Mouse (Mus musculus): ENCODE measurements at regions not wholly inside any gene's neighbourhood (a gene's known extent, or its start where the extent isn't known, plus 50 kb on each side); places are given as distances from the start of the nearest gene placed in this dataset.

GRCm38 (mm10) chr8:34533421-34533820, 421.9 kb upstream of the Gm10131 start:
- Histone ChIP-seq H3K9me3 (ENCODE audit: control insufficient read depth, low read length) (no peaks in the 10 kb centered on the region), H3K9ac (ENCODE audit: low read length) (no peak overlapping the region), H3K4me2 (ENCODE audit: low read depth) (no peak overlapping the region), H3K27ac (ENCODE audit: low read depth, low read length) (no peak overlapping the region), H3K36me3 (ENCODE audit: control insufficient read depth, insufficient read depth, low read length) (no peaks in the 10 kb centered on the region), H3K4me3 (ENCODE audit: low read depth, low read length) (no peak overlapping the region), H3K27me3 (ENCODE audit: control insufficient read depth, insufficient read depth, low read length) (no peaks in the 10 kb centered on the region), H3K4me1 (ENCODE audit: control insufficient read depth, insufficient read depth, low read length) (no peaks in the 10 kb centered on the region)
- ATAC-seq (ENCODE audit: insufficient read depth, low FRiP score, low TSS enrichment) (no peak), DNase-seq (ENCODE audit: low spot score) (no peak)
- WGBS: 90% methylated on average over 4 of the region's 4 CpGs

- Histone ChIP-seq H3K4me2 (ENCODE audit: low read depth) (no peak overlapping the region), H3K27ac (ENCODE audit: low read depth, low read length) (no peak overlapping the region), H3K36me3 (ENCODE audit: control insufficient read depth, insufficient read depth, low read length) (no peaks in the 10 kb centered on the region), H3K9me3 (ENCODE audit: control insufficient read depth, low read length) (no peaks in the 10 kb centered on the region), H3K9ac (ENCODE audit: low read length) (no peak overlapping the region), H3K27me3 (ENCODE audit: control insufficient read depth, insufficient read depth, low read length) (no peaks in the 10 kb centered on the region), H3K4me3 (ENCODE audit: low read depth, low read length) (no peak overlapping the region), H3K4me1 (ENCODE audit: control insufficient read depth, insufficient read depth, low read length) (no peaks in the 10 kb centered on the region)
- ATAC-seq (ENCODE audit: insufficient read depth, low FRiP score, low TSS enrichment) (no peak), DNase-seq (ENCODE audit: low spot score) (no peak)
- 87% methylated on average over 11 of the region's 11 CpGs for WGBS
Measured at GRCm38 (mm10) chr8:34530896-34531679, 419.6 kb upstream of the Gm10131 start.

GRCm38 (mm10) chr8:34530046-34530445, 418.5 kb upstream of the Gm10131 start:
- Histone ChIP-seq H3K36me3 (ENCODE audit: control insufficient read depth, insufficient read depth, low read length) (no peaks in the 10 kb centered on the region), H3K9me3 (ENCODE audit: control insufficient read depth, low read length) (no peaks in the 10 kb centered on the region), H3K4me2 (ENCODE audit: low read depth) (no peak overlapping the region), H3K4me1 (ENCODE audit: control insufficient read depth, insufficient read depth, low read length) (no peaks in the 10 kb centered on the region), H3K27ac (ENCODE audit: low read depth, low read length) (no peak overlapping the region), H3K27me3 (ENCODE audit: control insufficient read depth, insufficient read depth, low read length) (no peaks in the 10 kb centered on the region), H3K9ac (ENCODE audit: low read length) (no peak overlapping the region), H3K4me3 (ENCODE audit: low read depth, low read length) (no peak overlapping the region)
- 80% methylated on average over 5 of the region's 5 CpGs for WGBS
- DNase-seq (ENCODE audit: low spot score): no peak
- ATAC-seq (ENCODE audit: insufficient read depth, low FRiP score, low TSS enrichment): no peak

- Histone ChIP-seq H3K9me3 (ENCODE audit: control insufficient read depth, low read length) (no peaks in the 10 kb centered on the region), H3K27me3 (ENCODE audit: control insufficient read depth, insufficient read depth, low read length) (no peaks in the 10 kb centered on the region), H3K4me3 (ENCODE audit: low read depth, low read length) (no peak overlapping the region), H3K4me1 (ENCODE audit: control insufficient read depth, insufficient read depth, low read length) (no peaks in the 10 kb centered on the region), H3K27ac (ENCODE audit: low read depth, low read length) (no peak overlapping the region), H3K9ac (ENCODE audit: low read length) (no peak overlapping the region), H3K4me2 (ENCODE audit: low read depth) (no peak overlapping the region), H3K36me3 (ENCODE audit: control insufficient read depth, insufficient read depth, low read length) (no peaks in the 10 kb centered on the region)
- no peak for DNase-seq (ENCODE audit: low spot score)
- 96% methylated on average over 1 of the region's 1 CpGs for WGBS
- ATAC-seq (ENCODE audit: insufficient read depth, low FRiP score, low TSS enrichment): no peak
Measured at GRCm38 (mm10) chr8:34529452-34529851, 417.9 kb upstream of the Gm10131 start.

GRCm38 (mm10) chr8:34528213-34528612, 416.7 kb upstream of the Gm10131 start:
- WGBS: 92% methylated on average over 3 of the region's 3 CpGs
- no peaks in the 10 kb centered on the region for H3K4me1 ChIP-seq (ENCODE audit: control insufficient read depth, insufficient read depth, low read length)
- no peak for ATAC-seq (ENCODE audit: insufficient read depth, low FRiP score, low TSS enrichment)

GRCm38 (mm10) chr8:34525231-34525630, 413.7 kb upstream of the Gm10131 start:
- no peak overlapping the region for H3K9ac ChIP-seq (ENCODE audit: low read length)
- no peaks in the 10 kb centered on the region for H3K27me3 ChIP-seq (ENCODE audit: control insufficient read depth, insufficient read depth, low read length)
- no peak overlapping the region for H3K27ac ChIP-seq (ENCODE audit: low read depth, low read length)
- 82% methylated on average over 4 of the region's 4 CpGs for WGBS
- H3K4me2 ChIP-seq (ENCODE audit: low read depth): no peak overlapping the region
- no peaks in the 10 kb centered on the region for H3K9me3 ChIP-seq (ENCODE audit: control insufficient read depth, low read length)
- H3K4me1 ChIP-seq (ENCODE audit: control insufficient read depth, insufficient read depth, low read length): no peaks in the 10 kb centered on the region
- DNase-seq (ENCODE audit: low spot score): no peak
- no peak overlapping the region for H3K4me3 ChIP-seq (ENCODE audit: low read depth, low read length)
- no peaks in the 10 kb centered on the region for H3K36me3 ChIP-seq (ENCODE audit: control insufficient read depth, insufficient read depth, low read length)
- no peak for ATAC-seq (ENCODE audit: insufficient read depth, low FRiP score, low TSS enrichment)

More at GRCm38 (mm10) chr8:34528213-34528612, 416.7 kb upstream of the Gm10131 start:
- Histone ChIP-seq H3K27ac (ENCODE audit: low read depth, low read length) (no peak overlapping the region), H3K4me2 (ENCODE audit: low read depth) (no peak overlapping the region), H3K9ac (ENCODE audit: low read length) (no peak overlapping the region), H3K9me3 (ENCODE audit: control insufficient read depth, low read length) (no peaks in the 10 kb centered on the region), H3K36me3 (ENCODE audit: control insufficient read depth, insufficient read depth, low read length) (no peaks in the 10 kb centered on the region), H3K4me3 (ENCODE audit: low read depth, low read length) (no peak overlapping the region), H3K27me3 (ENCODE audit: control insufficient read depth, insufficient read depth, low read length) (no peaks in the 10 kb centered on the region)
- no peak for DNase-seq (ENCODE audit: low spot score)

GRCm38 (mm10) chr8:34523849-34524248, 412.3 kb upstream of the Gm10131 start:
- Histone ChIP-seq H3K9me3 (ENCODE audit: control insufficient read depth, low read length) (no peaks in the 10 kb centered on the region), H3K4me2 (ENCODE audit: low read depth) (no peak overlapping the region), H3K4me3 (ENCODE audit: low read depth, low read length) (no peak overlapping the region), H3K36me3 (ENCODE audit: control insufficient read depth, insufficient read depth, low read length) (no peaks in the 10 kb centered on the region), H3K4me1 (ENCODE audit: control insufficient read depth, insufficient read depth, low read length) (no peaks in the 10 kb centered on the region), H3K27ac (ENCODE audit: low read depth, low read length) (no peak overlapping the region), H3K27me3 (ENCODE audit: control insufficient read depth, insufficient read depth, low read length) (no peaks in the 10 kb centered on the region), H3K9ac (ENCODE audit: low read length) (no peak overlapping the region)
- WGBS: 83% methylated on average over 3 of the region's 3 CpGs
- ATAC-seq (ENCODE audit: insufficient read depth, low FRiP score, low TSS enrichment) (no peak), DNase-seq (ENCODE audit: low spot score) (no peak)

GRCm38 (mm10) chr8:34521316-34521715, 409.8 kb upstream of the Gm10131 start:
- ATAC-seq (ENCODE audit: insufficient read depth, low FRiP score, low TSS enrichment): no peak
- WGBS: 91% methylated on average over 7 of the region's 7 CpGs

GRCm38 (mm10) chr8:34520664-34521063, 409.1 kb upstream of the Gm10131 start:
- WGBS: 80% methylated on average over 4 of the region's 4 CpGs
- no peak for ATAC-seq (ENCODE audit: insufficient read depth, low FRiP score, low TSS enrichment)
- Histone ChIP-seq H3K9ac (ENCODE audit: low read length) (no peak overlapping the region), H3K27me3 (ENCODE audit: control insufficient read depth, insufficient read depth, low read length) (no peaks in the 10 kb centered on the region), H3K27ac (ENCODE audit: low read depth, low read length) (no peak overlapping the region), H3K4me2 (ENCODE audit: low read depth) (no peak overlapping the region), H3K9me3 (ENCODE audit: control insufficient read depth, low read length) (no peaks in the 10 kb centered on the region), H3K36me3 (ENCODE audit: control insufficient read depth, insufficient read depth, low read length) (no peaks in the 10 kb centered on the region), H3K4me3 (ENCODE audit: low read depth, low read length) (no peak overlapping the region), H3K4me1 (ENCODE audit: control insufficient read depth, insufficient read depth, low read length) (no peaks in the 10 kb centered on the region)
- no peak for DNase-seq (ENCODE audit: low spot score)

More at GRCm38 (mm10) chr8:34521316-34521715, 409.8 kb upstream of the Gm10131 start:
- Histone ChIP-seq H3K27me3 (ENCODE audit: control insufficient read depth, insufficient read depth, low read length) (no peaks in the 10 kb centered on the region), H3K27ac (ENCODE audit: low read depth, low read length) (no peak overlapping the region), H3K4me2 (ENCODE audit: low read depth) (no peak overlapping the region), H3K4me3 (ENCODE audit: low read depth, low read length) (no peak overlapping the region), H3K9me3 (ENCODE audit: control insufficient read depth, low read length) (no peaks in the 10 kb centered on the region), H3K9ac (ENCODE audit: low read length) (no peak overlapping the region), H3K4me1 (ENCODE audit: control insufficient read depth, insufficient read depth, low read length) (no peaks in the 10 kb centered on the region), H3K36me3 (ENCODE audit: control insufficient read depth, insufficient read depth, low read length) (no peaks in the 10 kb centered on the region)
- no peak for DNase-seq (ENCODE audit: low spot score)

Data from neural tube, embryonic 11.5 days (tissue).